Mouse (Mus musculus) hindbrain, embryonic 14.5 days (tissue): ENCODE measurements around the gene Wdr93. TPM values are rescaled to one million over a fixed set of nuclear protein-coding genes. Genes with fewer than 3 reads are reported as not detected.
A peak's percentile ranks its signal among the peaks of the same experiment; 100 is the strongest.

Experiments used
- ATAC-seq: fragments of 200-750 bp; cut with Nextera tagmentation; 2 replicates; pipeline ENCODE4 v1.8.0; 2017; ENCODE audit warnings: moderate number of reproducible peaks, mild to moderate bottlenecking, moderate TSS enrichment, moderate library complexity; ENCODE audit not compliant: low FRiP score
- DNase-seq: peaks from one replicate; pipeline ENCODE4 v3.0.0-alpha.2; 2015; ENCODE audit warnings: low spot score
- H3K27ac ChIP-seq: fragments of 300-500 bp; sonication (generic); 2 replicates; pipeline ENCODE4 v1.5.1; 2014; ENCODE audit warnings: mild to moderate bottlenecking, moderate library complexity
- H3K27me3 ChIP-seq: fragments of 300-500 bp; sonication (generic); 2 replicates; pipeline ENCODE4 v1.6.1; 2014; ENCODE audit warnings: mild to moderate bottlenecking, low read length, mixed read lengths; ENCODE audit not compliant: control insufficient read depth, insufficient read depth
- H3K36me3 ChIP-seq: fragments of 300-500 bp; sonication (generic); replicated peaks from 2 replicates; pipeline ENCODE4 v1.6.1; 2014; ENCODE audit not compliant: control insufficient read depth, insufficient read depth
- H3K4me1 ChIP-seq: fragments of 300-500 bp; sonication (generic); replicated peaks from 2 replicates; pipeline ENCODE4 v1.6.1; 2014; ENCODE audit warnings: antibody characterized with exemption, low read length, mixed read lengths; ENCODE audit not compliant: control insufficient read depth, insufficient read depth
- H3K4me2 ChIP-seq: fragments of 300-500 bp; sonication (generic); replicated peaks from 2 replicates; pipeline ENCODE4 v1.6.1; 2014; ENCODE audit warnings: mild to moderate bottlenecking, moderate library complexity
- H3K4me3 ChIP-seq: fragments of 300-500 bp; sonication (generic); replicated peaks from 2 replicates; pipeline ENCODE4 v1.5.1; 2014; ENCODE audit warnings: mild to moderate bottlenecking, low read length
- H3K9ac ChIP-seq: fragments of 300-500 bp; sonication (generic); 2 replicates; pipeline ENCODE4 v1.6.1; 2014
- H3K9me3 ChIP-seq: fragments of 300-500 bp; sonication (generic); 2 replicates; pipeline ENCODE4 v1.6.1; 2016; ENCODE audit warnings: low read length; ENCODE audit not compliant: control insufficient read depth
- WGBS: fragments of 180-500 bp; shearing (Covaris S2); extraction: QIAGEN DNeasy Blood & Tissue Kit; methylation state at CpG from one replicate; pipeline ENCODE4 v1.1.7; 2014; 5-methylcytosine and 5-hydroxymethylcytosine counted together
- polyA plus RNA-seq: library from polyadenylated mRNA; unstranded; fragments of >200 nt; fragmentation: Nextera tagmentation; extraction: Ambion mirVana; gene quantifications from 2 replicates; pipeline ENCODE4 v1.2.1, GENCODE M21; 2014

Wdr93 gene
- polyA plus RNA-seq: 0.57 and 1.0 TPM in 2 replicates

GRCm38 (mm10) chr7:79742659-79743536 is at the start of gene Wdr93, which contains the start of gene Pex11a:
Gene Wdr93 (plus strand): TSS chr7:79743163.
Gene Pex11a (minus strand): TSS chr7:79743131.
- Histone ChIP-seq H3K4me2 (peak within 1 kb of the TSS; percentile 97), H3K36me3 (no peaks in the 10 kb centered on the region), H3K9ac (peak within 1 kb of the TSS; percentile 71), H3K27ac (no peak within 1 kb of the TSS), H3K27me3 (no peaks in the 10 kb centered on the region), H3K4me1 (peaks cover 6% of the 10 kb centered on the region; the same call in 1 of the 2 replicates), H3K4me3 (peak within 1 kb of the TSS; percentile 74), H3K9me3 (no peaks in the 10 kb centered on the region)
- 3% methylated on average over 46 of the region's 46 CpGs for WGBS
- DNase-seq: peak; percentile 88
- peak; percentile 88 for ATAC-seq

GRCm38 (mm10) chr7:79696495-79696894 is 46.5 kb upstream of the Wdr93 start:
- WGBS: 88% methylated on average over 8 of the region's 8 CpGs

GRCm38 (mm10) chr7:79702755-79703154 is 40.2 kb upstream of the Wdr93 start:
- Histone ChIP-seq H3K4me2 (no peak overlapping the region), H3K4me1 (no peaks in the 10 kb centered on the region), H3K27me3 (no peaks in the 10 kb centered on the region), H3K9ac (no peak overlapping the region), H3K36me3 (peaks cover 16% of the 10 kb centered on the region; the same call in 1 of the 2 replicates), H3K27ac (no peak overlapping the region), H3K4me3 (no peak overlapping the region), H3K9me3 (no peaks in the 10 kb centered on the region)
- 84% methylated on average over 16 of the region's 16 CpGs for WGBS
- ATAC-seq (no peak), DNase-seq (no peak)

More at GRCm38 (mm10) chr7:79696495-79696894, 46.5 kb upstream of the Wdr93 start:
- no peak overlapping the region for H3K9ac ChIP-seq
- no peaks in the 10 kb centered on the region for H3K9me3 ChIP-seq
- DNase-seq (no peak), ATAC-seq (no peak)
- H3K4me3 ChIP-seq: no peak overlapping the region
- H3K27me3 ChIP-seq: no peaks in the 10 kb centered on the region
- no peak overlapping the region for H3K4me2 ChIP-seq
- H3K36me3 ChIP-seq: peaks cover 16% of the 10 kb centered on the region; the same call in 1 of the 2 replicates
- no peaks in the 10 kb centered on the region for H3K4me1 ChIP-seq
- H3K27ac ChIP-seq: no peak overlapping the region

- ATAC-seq (no peak), DNase-seq (no peak)
- H3K36me3 ChIP-seq: 0 out of 2 replicates have a peak, but pooled peaks cover 12% of the 10 kb centered on the region
- no peaks in the 10 kb centered on the region for H3K27me3 ChIP-seq
- H3K27ac ChIP-seq: no peak overlapping the region
- no peak overlapping the region for H3K4me3 ChIP-seq
- 94% methylated on average over 5 of the region's 5 CpGs for WGBS
- no peaks in the 10 kb centered on the region for H3K9me3 ChIP-seq
- no peak overlapping the region for H3K4me2 ChIP-seq
- H3K9ac ChIP-seq: no peak overlapping the region
- H3K4me1 ChIP-seq: no peaks in the 10 kb centered on the region
Observed at GRCm38 (mm10) chr7:79705210-79705609, 37.8 kb upstream of the Wdr93 start.

- H3K4me3 ChIP-seq: peak overlapping the region; percentile 45
- no peaks in the 10 kb centered on the region for H3K9me3 ChIP-seq
- peak; percentile 85 for DNase-seq
- under 1% methylated on average over 46 of the region's 55 CpGs for WGBS
- peaks cover 6% of the 10 kb centered on the region; the same call in 1 of the 2 replicates for H3K4me1 ChIP-seq
- H3K36me3 ChIP-seq: no peaks in the 10 kb centered on the region
- H3K27ac ChIP-seq: peak overlapping the region; percentile 57
- peak overlapping the region; percentile 62 for H3K9ac ChIP-seq
- peak overlapping the region; percentile 69 for H3K4me2 ChIP-seq
- 0 out of 2 replicates have a peak, but pooled peaks cover 4% of the 10 kb centered on the region for H3K27me3 ChIP-seq
- peak; percentile 90 for ATAC-seq
Observed at GRCm38 (mm10) chr7:79710130-79710607, 32.8 kb upstream of the Wdr93 start.

- peak overlapping the region; percentile 57 for H3K27ac ChIP-seq
- ATAC-seq (no peak), DNase-seq (peak; percentile 28)
- H3K4me2 ChIP-seq: peak overlapping the region; percentile 69
- 0 out of 2 replicates have a peak, but pooled peaks cover 8% of the 10 kb centered on the region for H3K27me3 ChIP-seq
- H3K9me3 ChIP-seq: no peaks in the 10 kb centered on the region
- peaks cover 9% of the 10 kb centered on the region; the same call in 1 of the 2 replicates for H3K4me1 ChIP-seq
- H3K4me3 ChIP-seq: peak overlapping the region; percentile 45
- H3K36me3 ChIP-seq: no peaks in the 10 kb centered on the region
- H3K9ac ChIP-seq: peak overlapping the region; percentile 62
- 28% methylated on average over 15 of the region's 17 CpGs for WGBS
Observed at GRCm38 (mm10) chr7:79710831-79711230, 32.1 kb upstream of the Wdr93 start.

GRCm38 (mm10) chr7:79715187-79715981 is 27.6 kb upstream of the Wdr93 start, which contains the start of gene Kif7:
Gene Kif7 (minus strand): TSS chr7:79715720.
- Histone ChIP-seq H3K27ac (no peak within 1 kb of the TSS), H3K4me2 (peak within 1 kb of the TSS; percentile 94), H3K4me3 (peak within 1 kb of the TSS; percentile 62), H3K36me3 (no peaks in the 10 kb centered on the region), H3K9ac (peak within 1 kb of the TSS; percentile 58), H3K4me1 (peaks cover 13% of the 10 kb centered on the region; the same call in 1 of the 2 replicates), H3K27me3 (peaks cover 18% of the 10 kb centered on the region; the same call in 1 of the 2 replicates), H3K9me3 (no peaks in the 10 kb centered on the region)
- ATAC-seq (peak; percentile 83), DNase-seq (peak; percentile 72)
- under 1% methylated on average over 53 of the region's 55 CpGs for WGBS

- Histone ChIP-seq H3K4me2 (peak overlapping the region; percentile 88), H3K4me1 (no peaks in the 10 kb centered on the region), H3K27me3 (peaks cover 19% of the 10 kb centered on the region), H3K36me3 (no peaks in the 10 kb centered on the region), H3K4me3 (peak overlapping the region; percentile 52), H3K9ac (peak overlapping the region; percentile 79), H3K27ac (0 out of 2 replicates have a peak overlapping the region, but pooled peaks have one; percentile 47), H3K9me3 (no peaks in the 10 kb centered on the region)
- ATAC-seq (peak; percentile 84), DNase-seq (peak; percentile 69)
- WGBS: under 1% methylated on average over 45 of the region's 48 CpGs
Observed at GRCm38 (mm10) chr7:79721386-79721977, 21.5 kb upstream of the Wdr93 start.
